Mouse (Mus musculus) heart, adult 2 months (tissue): ENCODE measurements around the gene Dcp1b. TPM values are rescaled to one million over a fixed set of nuclear protein-coding genes. Genes with fewer than 3 reads are reported as not detected.

Source experiments
- DNase-seq, 2 experiments: peaks; one replicate each; pipeline ENCODE4 v3.0.0; 2021
- H3K27ac ChIP-seq: fragments of 200-600 bp; 2 replicates; pipeline ENCODE4 v1.8.1; 2022
- H3K27me3 ChIP-seq: fragments of 200-500 bp; 2 replicates; pipeline ENCODE4 v1.6.1; 2012; ENCODE audit warnings: mild to moderate bottlenecking, low read length, inconsistent platforms, mixed read lengths; ENCODE audit not compliant: control insufficient read depth, insufficient read depth
- H3K36me3 ChIP-seq: fragments of 200-500 bp; 2 replicates; pipeline ENCODE4 v1.6.1; 2012; ENCODE audit warnings: low read length, inconsistent platforms; ENCODE audit not compliant: control insufficient read depth, insufficient read depth
- H3K4me1 ChIP-seq: fragments of 200-500 bp; 2 replicates; pipeline ENCODE4 v1.6.1; 2011; ENCODE audit warnings: low read length; ENCODE audit not compliant: control insufficient read depth, insufficient read depth
- H3K4me3 ChIP-seq: fragments of 200-600 bp; 2 replicates; pipeline ENCODE4 v1.8.1; 2022
- H3K79me2 ChIP-seq: fragments of 200-500 bp; replicated peaks from 2 replicates; pipeline ENCODE4 v1.6.1; 2012; ENCODE audit warnings: mild to moderate bottlenecking, inconsistent platforms, low read length, moderate library complexity, mixed read lengths; ENCODE audit not compliant: control insufficient read depth, insufficient read depth
- H3K9ac ChIP-seq: fragments of 200-500 bp; 2 replicates; pipeline ENCODE4 v1.6.1; 2012; ENCODE audit warnings: low read depth, mild to moderate bottlenecking, control low read depth, inconsistent platforms, low read length, mixed read lengths
- CTCF ChIP-seq: fragments of 200-600 bp; IDR thresholded peaks from 2 replicates; pipeline ENCODE4 v1.8.1; 2022; ENCODE audit warnings: antibody characterized with exemption, mild to moderate bottlenecking, moderate library complexity
- EP300 ChIP-seq: fragments of 200-500 bp; IDR thresholded peaks from 2 replicates; pipeline ENCODE4 v1.6.1; 2011; ENCODE audit warnings: low read depth, low read length, control low read depth; ENCODE audit not compliant: insufficient read depth
- POLR2A ChIP-seq: fragments of 200-500 bp; IDR thresholded peaks from 2 replicates; pipeline ENCODE4 v1.6.1; 2011; ENCODE audit warnings: mild to moderate bottlenecking, low read depth, low read length, control low read depth; ENCODE audit not compliant: insufficient read depth
- WGBS: fragments of 180-500 bp; shearing (Covaris S2); methylation state at CpG from one replicate; pipeline ENCODE4 v1.1.7; 2018; 5-methylcytosine and 5-hydroxymethylcytosine counted together
- intact Hi-C: fragments of 180-260 bp; cut with DNase I; formaldehyde crosslinking; loops from one replicate; pipeline ENCODE4 v1.15.1; 2025
- polyA plus RNA-seq: library from polyadenylated mRNA; depleted of rRNA; stranded (reverse); fragments of >200 nt; gene quantifications from 2 replicates; pipeline ENCODE4 v1.2.3, GENCODE M21; 2012
- total RNA-seq, 2 experiments: library from RNA; stranded (reverse); gene quantifications; 2 replicates each; pipeline ENCODE4 v1.2.3; 2021

Gene Dcp1b
- total and polyA plus RNA-seq, 3 experiments: 2.6 to 4.8 (median 2.7) TPM

DNA sequence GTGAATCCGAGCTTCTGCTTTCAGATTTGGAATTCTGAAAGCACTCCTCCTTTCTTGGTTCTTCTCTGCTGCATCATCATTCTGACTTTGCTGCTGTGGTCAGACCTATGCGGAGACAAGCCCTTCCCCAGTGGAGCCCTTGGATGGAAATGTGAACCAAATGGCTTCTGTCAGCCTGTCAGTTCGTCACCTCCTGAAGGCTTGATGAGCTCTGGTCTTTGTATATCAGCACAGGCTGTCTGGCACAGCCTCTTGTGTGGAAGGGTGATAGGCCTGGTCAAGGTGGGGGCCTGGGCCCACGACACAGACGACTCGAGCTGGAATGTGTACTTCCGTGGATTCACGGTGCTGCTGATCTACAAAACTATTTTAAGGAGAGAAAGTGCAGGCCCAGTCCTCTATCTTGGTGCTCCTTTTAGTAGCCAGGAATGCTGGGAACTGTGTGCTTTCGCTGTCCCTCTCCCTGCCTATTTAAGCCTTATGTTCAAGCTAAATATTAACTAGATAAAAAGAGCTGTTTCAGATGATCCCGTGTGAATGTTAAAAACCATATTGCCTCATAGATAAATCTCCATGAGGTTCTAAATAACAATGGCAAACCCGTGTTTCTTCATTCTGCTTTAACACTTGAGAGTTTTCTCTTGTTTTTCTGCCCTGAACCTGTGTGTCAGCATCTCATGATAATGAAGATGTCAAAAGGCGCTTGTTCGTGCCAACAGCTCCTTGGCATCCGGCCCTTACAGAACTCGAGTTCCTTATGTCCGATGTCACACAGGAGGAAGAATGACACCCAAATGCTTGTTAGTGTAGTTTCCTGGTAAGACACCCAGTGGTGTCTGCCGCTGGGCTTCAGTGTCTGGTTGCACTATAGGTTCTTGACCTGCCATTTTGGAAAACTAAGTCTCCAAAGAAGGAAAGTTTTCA is 21.6 kb downstream of the Dcp1b start, which contains the start of gene Cacna1c:
Gene Cacna1c, minus strand, starts transcription at position 37 of the 924 bp plus-strand sequence.
- peak within 1 kb of the TSS; percentile 48 for H3K4me3 ChIP-seq
- H3K9ac ChIP-seq: peak within 1 kb of the TSS; percentile 65
- H3K36me3 ChIP-seq: peaks cover 6% of the 10 kb centered on the region
- no peaks in the 10 kb centered on the region for H3K27me3 ChIP-seq
- H3K27ac ChIP-seq: peak within 1 kb of the TSS; percentile 88
- 38% methylated on average over 17 of the region's 17 CpGs for WGBS
- intact Hi-C loops: no loop called here
- H3K79me2 ChIP-seq: no peaks in the 10 kb centered on the region
- peak; percentile 55 to 81 for DNase-seq
- H3K4me1 ChIP-seq: peaks cover 5% of the 10 kb centered on the region; the same call in 1 of the 2 replicates
- peak; percentile 97 for TF ChIP-seq EP300
- peak; percentile 78 for TF ChIP-seq POLR2A
- TF ChIP-seq CTCF: no peak

DNA sequence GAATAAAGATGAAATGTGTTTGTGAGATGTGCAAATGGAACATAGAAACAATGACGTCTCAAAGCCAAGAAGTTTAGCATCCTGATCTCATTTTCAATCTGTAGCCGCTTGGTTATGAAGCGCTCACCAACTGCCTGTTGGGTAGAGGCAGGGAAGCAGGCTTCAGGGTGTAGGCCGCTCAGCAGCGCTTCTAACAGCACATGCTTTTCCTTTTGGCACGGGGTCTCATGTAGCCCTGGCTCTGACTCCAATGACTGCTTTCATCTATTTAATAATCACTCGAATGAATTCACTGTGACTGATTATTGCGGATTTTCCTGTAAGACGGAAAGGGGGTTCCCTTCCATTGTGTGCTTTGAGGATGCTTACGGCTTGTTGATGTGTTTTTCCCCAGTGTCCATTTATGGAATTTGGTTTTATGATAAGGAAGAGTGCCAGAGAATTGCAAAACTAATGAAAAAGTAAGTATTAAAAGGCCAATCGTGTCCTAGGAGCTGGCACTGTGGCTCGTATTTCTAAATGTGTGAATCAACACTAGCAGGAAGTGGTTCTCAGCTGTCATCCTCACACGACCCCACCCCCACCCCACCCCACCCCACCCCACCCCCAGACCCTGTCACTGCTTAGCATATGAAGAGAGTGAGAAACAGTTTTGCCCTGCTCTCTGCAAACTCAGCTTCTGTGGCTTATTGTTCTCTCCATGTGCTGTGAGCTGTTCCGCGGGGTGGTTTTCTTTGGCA is 23.7 kb downstream of the Dcp1b start:
- TF ChIP-seq CTCF (no peak), EP300 (no peak), POLR2A (no peak)
- Histone ChIP-seq H3K4me3 (no peak overlapping the region), H3K4me1 (peaks cover 1% of the 10 kb centered on the region; the same call in 1 of the 2 replicates), H3K27me3 (no peaks in the 10 kb centered on the region), H3K36me3 (no peaks in the 10 kb centered on the region), H3K27ac (no peak overlapping the region), H3K79me2 (no peaks in the 10 kb centered on the region), H3K9ac (no peak overlapping the region)
- WGBS: 48% methylated on average over 15 of the region's 15 CpGs
- no peak for DNase-seq
- intact Hi-C loops: no loop called here

DNA sequence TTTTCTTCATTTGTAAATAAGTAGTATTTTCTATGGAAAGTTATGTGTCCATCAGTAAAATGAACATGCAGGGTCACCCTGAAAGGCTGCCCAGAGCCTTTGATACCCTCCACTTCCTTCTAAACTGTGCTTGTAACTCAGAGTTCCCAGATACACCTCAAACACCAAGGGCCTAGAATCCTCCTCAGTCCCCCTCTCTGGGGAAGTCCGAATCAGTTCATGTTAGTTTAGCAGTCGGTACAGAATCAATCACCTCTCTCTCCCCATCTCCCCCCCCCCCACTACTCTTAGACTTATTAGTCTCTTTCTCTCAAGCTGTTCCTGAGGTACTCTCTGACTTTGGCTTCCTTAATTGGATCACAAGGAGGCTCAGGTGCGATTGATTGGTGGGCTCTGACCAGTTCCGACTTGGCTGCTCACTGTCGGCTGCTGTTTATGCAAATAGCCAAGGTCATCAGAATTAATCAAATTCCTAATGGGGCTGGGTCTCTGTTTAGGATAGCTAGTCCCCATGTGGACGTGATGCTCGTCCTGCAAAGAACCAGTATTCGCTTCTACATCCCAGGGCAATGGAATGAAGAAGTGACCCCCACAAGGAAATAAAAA is 24.3 kb downstream of the Dcp1b start:
- no peak for TF ChIP-seq POLR2A
- TF ChIP-seq EP300: no peak
- TF ChIP-seq CTCF: no peak
- H3K4me1 ChIP-seq: peaks cover 1% of the 10 kb centered on the region; the same call in 1 of the 2 replicates
- no peaks in the 10 kb centered on the region for H3K36me3 ChIP-seq
- DNase-seq: no peak
- H3K27me3 ChIP-seq: no peaks in the 10 kb centered on the region
- no peak overlapping the region for H3K27ac ChIP-seq
- H3K79me2 ChIP-seq: no peaks in the 10 kb centered on the region
- intact Hi-C loops: no loop called here
- H3K9ac ChIP-seq: no peak overlapping the region
- 70% methylated on average over 8 of the region's 8 CpGs for WGBS
- no peak overlapping the region for H3K4me3 ChIP-seq

DNA sequence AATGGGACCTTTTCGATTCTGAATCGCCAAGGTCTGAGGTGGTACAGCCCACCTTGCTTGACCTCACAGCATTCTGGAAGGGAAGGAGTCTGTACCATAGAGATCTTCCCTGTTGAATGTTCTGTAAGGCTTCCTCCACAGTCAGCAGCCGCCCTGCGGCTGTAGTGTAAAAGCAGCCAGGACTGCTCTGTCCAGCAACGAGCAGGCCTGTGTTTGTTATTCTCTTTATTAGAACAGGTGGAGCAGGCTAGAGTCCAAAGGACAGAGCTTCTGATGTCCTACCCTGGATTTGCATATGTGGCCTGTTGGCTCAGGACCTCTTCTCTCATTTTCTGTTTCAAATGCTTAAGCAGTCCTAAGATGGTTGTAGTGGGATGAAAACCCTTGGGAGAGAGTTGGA is 25.3 kb downstream of the Dcp1b start:
- TF ChIP-seq EP300: no peak
- TF ChIP-seq POLR2A: no peak
- TF ChIP-seq CTCF: no peak
- Histone ChIP-seq H3K79me2 (no peaks in the 10 kb centered on the region), H3K36me3 (no peaks in the 10 kb centered on the region), H3K27me3 (no peaks in the 10 kb centered on the region), H3K9ac (no peak overlapping the region), H3K27ac (no peak overlapping the region), H3K4me3 (no peak overlapping the region), H3K4me1 (peaks cover 1% of the 10 kb centered on the region; the same call in 1 of the 2 replicates)
- 69% methylated on average over 5 of the region's 5 CpGs for WGBS
- intact Hi-C loops: no loop called here
- no peak for DNase-seq

DNA sequence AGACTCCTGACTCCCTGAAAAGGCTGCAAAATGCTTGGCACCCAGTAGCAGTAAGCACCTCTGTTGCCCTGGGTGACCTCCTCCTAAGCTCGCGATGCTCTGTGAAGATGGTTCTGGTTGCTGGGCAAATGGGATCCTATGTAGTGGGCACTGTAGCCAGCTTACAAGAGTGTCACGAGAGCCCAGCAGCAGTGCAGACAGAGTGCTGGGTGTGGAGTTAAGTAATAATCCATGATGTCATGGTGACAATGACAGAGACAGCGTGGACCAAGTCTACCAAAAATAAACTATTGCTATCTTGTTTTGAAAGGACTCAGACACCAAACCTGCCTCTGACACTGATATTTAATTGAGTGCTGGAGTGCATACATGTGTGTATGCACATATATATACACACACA is 26.5 kb downstream of the Dcp1b start:
- WGBS: 68% methylated on average over 4 of the region's 4 CpGs

More for the DNA sequence above, 26.5 kb downstream of the Dcp1b start:
- Histone ChIP-seq H3K27ac (peak overlapping the region; percentile 43), H3K79me2 (no peaks in the 10 kb centered on the region), H3K9ac (no peak overlapping the region), H3K4me1 (peaks cover 1% of the 10 kb centered on the region; the same call in 1 of the 2 replicates), H3K4me3 (no peak overlapping the region), H3K27me3 (no peaks in the 10 kb centered on the region), H3K36me3 (no peaks in the 10 kb centered on the region)
- peak in 1 of 2 experiments; percentile 37 for DNase-seq
- intact Hi-C loops: no loop called here
- TF ChIP-seq CTCF: no peak
- TF ChIP-seq EP300: 0 out of 2 replicates have a peak, but pooled peaks have one; percentile 43
- no peak for TF ChIP-seq POLR2A
